Mouse (Mus musculus) myocyte (in vitro differentiated cells): ENCODE measurements at regions not wholly inside any gene's neighbourhood (a gene's known extent, or its start where the extent isn't known, plus 50 kb on each side); places are given as distances from the start of the nearest gene placed in this dataset.

ENCODE experiments used
- E2F4 ChIP-seq: IDR thresholded peaks from one replicate; pipeline ENCODE4 v1.6.1; 2011; ENCODE audit warnings: mild to moderate bottlenecking, control low read depth, moderate library complexity; ENCODE audit not compliant: insufficient read depth
- MAX ChIP-seq: IDR thresholded peaks from one replicate; pipeline ENCODE4 v1.6.1; 2011; ENCODE audit warnings: low read depth, mild to moderate bottlenecking, control low read depth
- MYOG ChIP-seq, 3 experiments: IDR thresholded peaks; one replicate each; pipeline ENCODE4 v1.6.1; 2011; ENCODE audit warnings: control low read depth in 2 of 3, low read depth in 2 of 3, mild to moderate bottlenecking in 2 of 3; ENCODE audit not compliant: insufficient read length in 2 of 3, control insufficient read depth in 1 of 3, insufficient read depth in 1 of 3
- POLR2A ChIP-seq: IDR thresholded peaks from one replicate; pipeline ENCODE4 v1.6.1; 2011; ENCODE audit warnings: low read depth, mild to moderate bottlenecking, control low read depth, moderate library complexity; ENCODE audit not compliant: insufficient read length
- POLR2AphosphoS2 ChIP-seq: IDR thresholded peaks from one replicate; pipeline ENCODE4 v1.6.1; 2011; ENCODE audit warnings: low read depth, control low read depth; ENCODE audit not compliant: insufficient read length
- TCF12 ChIP-seq: IDR thresholded peaks from one replicate; pipeline ENCODE4 v1.6.1; 2011; ENCODE audit warnings: mild to moderate bottlenecking, control low read depth; ENCODE audit not compliant: poor library complexity, insufficient read depth, severe bottlenecking
- USF1 ChIP-seq: IDR thresholded peaks from one replicate; pipeline ENCODE4 v1.6.1; 2011; ENCODE audit warnings: low read depth, mild to moderate bottlenecking, control low read depth, moderate library complexity

GRCm38 (mm10) chr9:23115026-23115425, 107.8 kb upstream of the Bmper start:
- TF ChIP-seq MAX (no peak), USF1 (no peak), POLR2A (no peak), TCF12 (no peak), MYOG (IDR thresholded peaks at IDR 0.05; ENCODE audit: control insufficient read depth in 1 of 3, insufficient read depth in 1 of 3, insufficient read length in 2 of 3, low read depth in 2 of 3) (no peak), POLR2AphosphoS2 (no peak), E2F4 (no peak)
